Mouse (Mus musculus) adrenal gland, adult (tissue): ENCODE measurements around the gene Prkag1.
"Not testable (repeated sequence)": the region's sequence is repeated elsewhere in the genome, so short reads cannot be mapped to it uniquely, and the experiment has no call there.

Experiments used
- DNase-seq, 2 experiments: peaks; one replicate each; pipeline ENCODE4 v3.0.0; 2022 to 2023; ENCODE audit warnings: low spot score in 1 of 2; ENCODE audit not compliant: inconsistent age in 2 of 2

Prkag1 gene

GRCm38 (mm10) chr15:98827611-98828011 lies 3.7 kb downstream of the Prkag1 start:
- DNase-seq: no peak

GRCm38 (mm10) chr15:98823434-98823833 lies 7.9 kb downstream of the Prkag1 start:
- no peak for DNase-seq

GRCm38 (mm10) chr15:98822147-98822546 lies 9.2 kb downstream of the Prkag1 start:
- no peak for DNase-seq

- peak in 1 of 2 experiments; percentile 61 for DNase-seq
These were observed 9.9 kb downstream of the Prkag1 start for GRCm38 (mm10) chr15:98821403-98821802.

GRCm38 (mm10) chr15:98820937-98821336 lies 10.4 kb downstream of the Prkag1 start:
- DNase-seq: no peak

- DNase-seq: no peak
These were observed 13.2 kb downstream of the Prkag1 start for GRCm38 (mm10) chr15:98818171-98818570.

GRCm38 (mm10) chr15:98812741-98813424 lies 18.4 kb downstream of the Prkag1 start:
- no peak for DNase-seq

GRCm38 (mm10) chr15:98810212-98810611 lies 21.1 kb downstream of the Prkag1 start:
- not testable (repeated sequence) for DNase-seq

GRCm38 (mm10) chr15:98809390-98809789 lies 21.9 kb downstream of the Prkag1 start, which contains the start of gene Ddn:
TSS of gene Ddn (minus strand) at chr15:98809490.
- no peak for DNase-seq

- DNase-seq: no peak
These were observed 22.6 kb downstream of the Prkag1 start for GRCm38 (mm10) chr15:98808651-98809134.

GRCm38 (mm10) chr15:98807895-98808650 lies 23.2 kb downstream of the Prkag1 start:
- DNase-seq: peak; percentile 61 to 79

- peak; percentile 19 to 65 for DNase-seq
These were observed 24.2 kb downstream of the Prkag1 start for GRCm38 (mm10) chr15:98806809-98807770.

- no peak for DNase-seq
These were observed 25.1 kb downstream of the Prkag1 start for GRCm38 (mm10) chr15:98806071-98806808.

GRCm38 (mm10) chr15:98805324-98806040 lies 25.8 kb downstream of the Prkag1 start:
- peak; percentile 69 to 88 for DNase-seq

- peak; percentile 83 to 95 for DNase-seq
These were observed 27.3 kb downstream of the Prkag1 start for GRCm38 (mm10) chr15:98804054-98804453.

GRCm38 (mm10) chr15:98802926-98803325 lies 28.4 kb downstream of the Prkag1 start:
- no peak for DNase-seq

- peak; percentile 76 to 92 for DNase-seq
These were observed 31.9 kb downstream of the Prkag1 start for GRCm38 (mm10) chr15:98799396-98799795.

- DNase-seq: no peak
These were observed 32.4 kb downstream of the Prkag1 start for GRCm38 (mm10) chr15:98798903-98799302.

GRCm38 (mm10) chr15:98797835-98798492 lies 33.4 kb downstream of the Prkag1 start:
- no peak for DNase-seq
